Mouse (Mus musculus): ENCODE measurements around the gene Tmem161b.

GRCm38 (mm10) chr13:84238184-84238583 is 16.1 kb downstream of the Tmem161b start:
- TF ChIP-seq CTCF (IDR thresholded peaks at IDR 0.05; ENCODE audit: low read depth, low read length), result no peak
- TF ChIP-seq GATA1 (IDR thresholded peaks at IDR 0.05; ENCODE audit: borderline replicate concordance, low read length), result no peak
